Mouse (Mus musculus) ES-Bruce4 (cell line): ENCODE data around the gene Fgf11. TPM values are rescaled to one million over a fixed set of nuclear protein-coding genes. Genes with fewer than 3 reads are reported as not detected.

Experiments used
- H3K27ac ChIP-seq: 2 replicates; pipeline ENCODE4 v1.5.1; 2012; ENCODE audit warnings: low read length, inconsistent platforms; ENCODE audit not compliant: insufficient read depth
- H3K27me3 ChIP-seq: 2 replicates; pipeline ENCODE4 v1.6.1; 2012; ENCODE audit warnings: mild to moderate bottlenecking, low read length, inconsistent platforms; ENCODE audit not compliant: control insufficient read depth, poor library complexity, insufficient read depth, severe bottlenecking
- H3K36me3 ChIP-seq: 2 replicates; pipeline ENCODE4 v1.6.1; 2012; ENCODE audit warnings: inconsistent platforms, mild to moderate bottlenecking, low read length, moderate library complexity; ENCODE audit not compliant: control insufficient read depth, poor library complexity, insufficient read depth, severe bottlenecking
- H3K4me1 ChIP-seq: one replicate; pipeline ENCODE4 v1.8.1; 2011; ENCODE audit warnings: low read length; ENCODE audit not compliant: control insufficient read depth, insufficient read depth
- H3K4me3 ChIP-seq: 2 replicates; pipeline ENCODE4 v1.5.1; 2011; ENCODE audit warnings: low read depth, mild to moderate bottlenecking, low read length
- H3K9ac ChIP-seq: 2 replicates; pipeline ENCODE4 v1.6.1; 2012; ENCODE audit warnings: low read depth, mild to moderate bottlenecking, inconsistent platforms; ENCODE audit not compliant: poor library complexity, severe bottlenecking
- H3K9me3 ChIP-seq: replicated peaks from 2 replicates; pipeline ENCODE4 v1.6.1; 2012; ENCODE audit warnings: mild to moderate bottlenecking, low read length, inconsistent platforms; ENCODE audit not compliant: control insufficient read depth, poor library complexity, insufficient read depth, severe bottlenecking
- CTCF ChIP-seq: IDR thresholded peaks from one replicate; pipeline ENCODE4 v1.8.1; 2011; ENCODE audit warnings: low read depth, low read length
- EP300 ChIP-seq: IDR thresholded peaks from 2 replicates; pipeline ENCODE4 v1.6.1; 2011; ENCODE audit warnings: low read depth, low read length; ENCODE audit not compliant: insufficient read depth
- POLR2A ChIP-seq: IDR thresholded peaks from one replicate; pipeline ENCODE4 v1.8.1; 2011; ENCODE audit warnings: low read length; ENCODE audit not compliant: insufficient read depth
- polyA plus RNA-seq: library from polyadenylated mRNA; stranded (reverse); fragments of >200 nt; gene quantifications from 2 replicates; pipeline ENCODE4 v1.2.4, GENCODE M21; 2011; ENCODE audit warnings: low read depth; ENCODE audit not compliant: missing spikeins, insufficient read depth, insufficient read length

Fgf11 gene
- polyA plus RNA-seq, 1 experiment = 2.5 TPM

GRCm38 (mm10) chr11:69760901-69761200 is 40.8 kb downstream of the Fgf11 start:
- no peaks in the 10 kb centered on the region; the same call in 1 of the 2 replicates for H3K36me3 ChIP-seq
- peaks cover 1% of the 10 kb centered on the region for H3K4me1 ChIP-seq
- H3K4me3 ChIP-seq = no peak overlapping the region
- H3K9ac ChIP-seq = no peak overlapping the region
- H3K27me3 ChIP-seq = no peaks in the 10 kb centered on the region
- no peaks in the 10 kb centered on the region for H3K9me3 ChIP-seq
- H3K27ac ChIP-seq = no peak overlapping the region
- TF ChIP-seq POLR2A (no peak), EP300 (no peak), CTCF (no peak)

GRCm38 (mm10) chr11:69760160-69760900 is 41.3 kb downstream of the Fgf11 start:
- peaks cover 4% of the 10 kb centered on the region for H3K36me3 ChIP-seq
- TF ChIP-seq POLR2A = no peak
- no peak for TF ChIP-seq CTCF
- TF ChIP-seq EP300 = no peak
- no peak overlapping the region for H3K27ac ChIP-seq
- peaks cover 3% of the 10 kb centered on the region for H3K4me1 ChIP-seq
- no peak overlapping the region for H3K9ac ChIP-seq
- no peaks in the 10 kb centered on the region for H3K27me3 ChIP-seq
- no peak overlapping the region for H3K4me3 ChIP-seq
- H3K9me3 ChIP-seq = no peaks in the 10 kb centered on the region

- Histone ChIP-seq H3K4me3 (peak overlapping the region; percentile 92), H3K4me1 (peaks cover 3% of the 10 kb centered on the region), H3K9me3 (no peaks in the 10 kb centered on the region), H3K9ac (peak overlapping the region; percentile 87), H3K27ac (peak overlapping the region; percentile 96), H3K27me3 (no peaks in the 10 kb centered on the region), H3K36me3 (peaks cover 4% of the 10 kb centered on the region)
- TF ChIP-seq EP300 (no peak), POLR2A (no peak), CTCF (no peak)
Observed at GRCm38 (mm10) chr11:69758971-69759721, 42.5 kb downstream of the Fgf11 start.

GRCm38 (mm10) chr11:69758478-69758970 is 43.1 kb downstream of the Fgf11 start, which contains the start of gene Polr2a:
Gene Polr2a (minus strand): TSS chr11:69758637.
- peak within 1 kb of the TSS; percentile 92 for H3K4me3 ChIP-seq
- no peaks in the 10 kb centered on the region for H3K9me3 ChIP-seq

GRCm38 (mm10) chr11:69758090-69758456 is 43.6 kb downstream of the Fgf11 start:
- Histone ChIP-seq H3K9ac (peak overlapping the region; percentile 87), H3K27ac (peak overlapping the region; percentile 65), H3K9me3 (no peaks in the 10 kb centered on the region), H3K27me3 (no peaks in the 10 kb centered on the region), H3K4me3 (peak overlapping the region; percentile 92), H3K4me1 (peaks cover 3% of the 10 kb centered on the region), H3K36me3 (peaks cover 4% of the 10 kb centered on the region)
- TF ChIP-seq POLR2A (no peak), EP300 (no peak), CTCF (no peak)

More at GRCm38 (mm10) chr11:69758478-69758970, 43.1 kb downstream of the Fgf11 start, which contains the start of gene Polr2a:
- Histone ChIP-seq H3K27me3 (no peaks in the 10 kb centered on the region), H3K9ac (peak within 1 kb of the TSS; percentile 87), H3K27ac (peak within 1 kb of the TSS; percentile 96), H3K4me1 (peaks cover 3% of the 10 kb centered on the region), H3K36me3 (peaks cover 4% of the 10 kb centered on the region)
- TF ChIP-seq CTCF (no peak), POLR2A (peak; percentile 100), EP300 (0 out of 2 replicates have a peak, but pooled peaks have one; percentile 43)
